1 mouse cellular context compared by ENCODE assay signal in genomic region chr6:34876835-34877156, GRCm38 (mm10).
TF ChIP-seq lines count a peak whose summit lies in the region.

No protein-coding gene starts in this region.

TF ChIP-seq in MEL, 35 proteins besides CTCF, POLR2A, EP300 and RAD21 (continued from another document):
- 0 out of 4 replicates have a peak, but pooled peaks of 1 of the 2 experiments have one; percentile 27 for TF ChIP-seq USF2 (IDR thresholded peaks at IDR 0.05; ENCODE audit: borderline replicate concordance in 1 of 2, insufficient read depth in 1 of 2, low read depth in 1 of 2, low read length in 2 of 2)
- no peak for TF ChIP-seq ZNF384 (IDR thresholded peaks at IDR 0.05; ENCODE audit: low read depth, low read length)
- no peak for TF ChIP-seq ELF1 (IDR thresholded peaks at IDR 0.05; ENCODE audit: low read depth, low read length)
- no peak for TF ChIP-seq GATA1 (IDR thresholded peaks at IDR 0.05; ENCODE audit: low read depth, low read length)
- TF ChIP-seq BHLHE40 (IDR thresholded peaks at IDR 0.05; ENCODE audit: borderline replicate concordance, low read depth, low read length) = 0 out of 2 replicates have a peak, but pooled peaks have one; percentile 4
- TF ChIP-seq MAX (IDR thresholded peaks at IDR 0.05; ENCODE audit: low read length) = peak; percentile 71; the same call in 1 of the 2 replicates
- TF ChIP-seq TBP (IDR thresholded peaks at IDR 0.05; ENCODE audit: low read depth, low read length) = peak; percentile 67
- peak; percentile 84 for TF ChIP-seq MXI1 (IDR thresholded peaks at IDR 0.05; ENCODE audit: low read depth, low read length)
- peak; percentile 71; the same call in 1 of the 2 replicates for TF ChIP-seq MYC (IDR thresholded peaks at IDR 0.05; ENCODE audit: low read depth, low read length)
- TF ChIP-seq GABPA (IDR thresholded peaks at IDR 0.05; ENCODE audit: low read depth, low read length) = no peak
- TF ChIP-seq MYB (IDR thresholded peaks at IDR 0.05; ENCODE audit: low read depth, low read length) = 0 out of 2 replicates have a peak, but pooled peaks have one; percentile 8
- peak; percentile 84 for TF ChIP-seq USF1 (IDR thresholded peaks at IDR 0.05; ENCODE audit: low read depth, low read length)
